Mouse (Mus musculus): ENCODE data around the gene B4galnt1. TPM values are rescaled to one million over a fixed set of nuclear protein-coding genes. Genes with fewer than 3 reads are reported as not detected.
A peak's percentile ranks its signal among the peaks of the same experiment; 100 is the strongest.

The B4galnt1 gene
- polyA plus RNA-seq, 1 experiment: 196 TPM

DNA sequence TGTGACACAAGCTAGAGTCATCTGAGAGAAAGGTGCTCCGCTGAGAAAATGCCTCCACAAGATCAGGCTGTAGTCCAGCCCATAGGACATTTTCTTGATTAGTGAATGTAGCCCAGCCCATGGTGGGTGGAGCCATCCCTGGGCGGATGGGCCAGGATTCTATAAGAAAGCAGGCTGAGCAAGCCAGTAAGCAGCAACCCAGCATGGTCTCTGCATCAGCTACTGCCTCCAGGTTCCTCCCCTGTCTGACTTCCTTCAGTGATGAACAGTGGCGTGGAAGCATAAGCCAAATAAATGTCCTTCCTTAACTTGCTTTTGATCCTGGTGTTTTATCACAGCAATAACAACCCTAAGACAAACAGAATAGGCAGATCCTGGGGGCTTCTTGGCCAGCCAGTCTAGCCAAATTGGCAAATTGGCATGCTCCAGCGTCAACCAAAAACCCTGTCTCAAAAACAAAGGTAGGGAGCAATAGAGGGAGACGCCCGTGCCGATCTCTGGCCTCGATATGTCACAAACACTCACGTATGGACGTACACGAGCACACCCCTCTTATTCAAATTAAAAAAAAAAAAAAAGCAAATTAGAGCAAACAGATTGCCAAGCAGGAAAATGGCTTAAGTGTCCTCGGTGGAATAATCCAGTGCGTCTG is 42.1 kb upstream of the B4galnt1 start:
- DNase-seq: no peak
- Histone ChIP-seq H3K27me3 (ENCODE audit: control insufficient read depth, insufficient read depth, low read length) (no peaks in the 10 kb centered on the region), H3K27ac (ENCODE audit: control insufficient read depth, insufficient read depth, low read length) (no peak overlapping the region), H3K4me1 (replicated peaks; ENCODE audit: control insufficient read depth, insufficient read depth, low read length) (peaks cover 6% of the 10 kb centered on the region), H3K4me3 (ENCODE audit: control insufficient read depth, insufficient read depth, low read length) (no peak overlapping the region), H3K36me3 (ENCODE audit: control insufficient read depth, insufficient read depth, low read length) (peaks cover 10% of the 10 kb centered on the region)
- TF ChIP-seq CTCF (IDR thresholded peaks at IDR 0.05; ENCODE audit: borderline replicate concordance, control insufficient read depth, extremely low read depth, insufficient read depth, low read length, poor library complexity) (no peak), POLR2A (IDR thresholded peaks at IDR 0.05; ENCODE audit: control insufficient read depth, extremely low read depth, insufficient read depth, low read length, poor library complexity) (no peak)
- 64% methylated on average over 13 of the region's 13 CpGs for WGBS

- no peak overlapping the region for H3K4me3 ChIP-seq (ENCODE audit: control insufficient read depth, insufficient read depth, low read length)
These were observed 41.6 kb upstream of the B4galnt1 start for GRCm38 (mm10) chr10:127123436-127123805.

GRCm38 (mm10) chr10:127125210-127126001 is 39.6 kb upstream of the B4galnt1 start:
- peaks cover 3% of the 10 kb centered on the region for H3K4me1 ChIP-seq (replicated peaks; ENCODE audit: control insufficient read depth, insufficient read depth, low read length)
- no peaks in the 10 kb centered on the region for H3K36me3 ChIP-seq (ENCODE audit: control insufficient read depth, insufficient read depth, low read length)
- H3K4me3 ChIP-seq (ENCODE audit: control insufficient read depth, insufficient read depth, low read length): no peak overlapping the region
- 54% methylated on average over 9 of the region's 9 CpGs for WGBS
- peak; percentile 49 for DNase-seq
- H3K27me3 ChIP-seq (ENCODE audit: control insufficient read depth, insufficient read depth, low read length): no peaks in the 10 kb centered on the region
- no peak overlapping the region for H3K27ac ChIP-seq (ENCODE audit: control insufficient read depth, insufficient read depth, low read length)
- TF ChIP-seq CTCF (IDR thresholded peaks at IDR 0.05; ENCODE audit: borderline replicate concordance, control insufficient read depth, extremely low read depth, insufficient read depth, low read length, poor library complexity): peak; percentile 18; the same call in 1 of the 2 replicates
- TF ChIP-seq POLR2A (IDR thresholded peaks at IDR 0.05; ENCODE audit: control insufficient read depth, extremely low read depth, insufficient read depth, low read length, poor library complexity): no peak

More at GRCm38 (mm10) chr10:127123436-127123805, 41.6 kb upstream of the B4galnt1 start:
- Histone ChIP-seq H3K27me3 (ENCODE audit: control insufficient read depth, insufficient read depth, low read length) (no peaks in the 10 kb centered on the region), H3K4me1 (replicated peaks; ENCODE audit: control insufficient read depth, insufficient read depth, low read length) (peaks cover 6% of the 10 kb centered on the region), H3K36me3 (ENCODE audit: control insufficient read depth, insufficient read depth, low read length) (peaks cover 6% of the 10 kb centered on the region), H3K27ac (ENCODE audit: control insufficient read depth, insufficient read depth, low read length) (no peak overlapping the region)
- 48% methylated on average over 4 of the region's 4 CpGs for WGBS
- DNase-seq: peak; percentile 60
- TF ChIP-seq POLR2A (IDR thresholded peaks at IDR 0.05; ENCODE audit: control insufficient read depth, extremely low read depth, insufficient read depth, low read length, poor library complexity) (no peak), CTCF (IDR thresholded peaks at IDR 0.05; ENCODE audit: borderline replicate concordance, control insufficient read depth, extremely low read depth, insufficient read depth, low read length, poor library complexity) (no peak)

DNA sequence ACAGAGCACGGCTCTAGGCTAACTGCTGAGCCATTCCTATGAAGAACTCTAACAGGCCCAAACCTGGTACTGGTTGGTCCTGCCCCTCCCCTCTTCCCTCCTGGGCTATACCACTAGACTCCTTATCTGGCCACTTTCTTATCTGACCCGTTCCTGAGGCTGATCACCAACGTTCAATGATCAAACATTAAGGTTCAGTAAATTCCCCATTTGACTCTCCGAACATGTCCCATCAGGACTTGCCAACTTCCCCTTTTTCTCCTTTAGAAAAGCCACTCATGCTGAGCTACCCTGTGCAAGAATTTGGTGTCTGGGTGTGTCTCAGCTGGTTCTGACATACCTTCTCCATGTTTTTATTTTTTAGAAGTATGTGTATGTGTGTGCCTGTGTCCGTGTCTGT is 38.4 kb upstream of the B4galnt1 start:
- TF ChIP-seq POLR2A (IDR thresholded peaks at IDR 0.05; ENCODE audit: control insufficient read depth, extremely low read depth, insufficient read depth, low read length, poor library complexity): no peak
- TF ChIP-seq CTCF (IDR thresholded peaks at IDR 0.05; ENCODE audit: borderline replicate concordance, control insufficient read depth, extremely low read depth, insufficient read depth, low read length, poor library complexity): no peak
- DNase-seq: no peak
- Histone ChIP-seq H3K27me3 (ENCODE audit: control insufficient read depth, insufficient read depth, low read length) (no peaks in the 10 kb centered on the region), H3K27ac (ENCODE audit: control insufficient read depth, insufficient read depth, low read length) (no peak overlapping the region), H3K4me1 (replicated peaks; ENCODE audit: control insufficient read depth, insufficient read depth, low read length) (no peaks in the 10 kb centered on the region; the same call in 1 of the 2 replicates), H3K36me3 (ENCODE audit: control insufficient read depth, insufficient read depth, low read length) (no peaks in the 10 kb centered on the region), H3K4me3 (ENCODE audit: control insufficient read depth, insufficient read depth, low read length) (no peak overlapping the region)
- 55% methylated on average over 5 of the region's 5 CpGs for WGBS

- H3K4me3 ChIP-seq (ENCODE audit: control insufficient read depth, insufficient read depth, low read length): no peak overlapping the region
- H3K4me1 ChIP-seq (replicated peaks; ENCODE audit: control insufficient read depth, insufficient read depth, low read length): no peaks in the 10 kb centered on the region; the same call in 1 of the 2 replicates
- no peak for TF ChIP-seq CTCF (IDR thresholded peaks at IDR 0.05; ENCODE audit: borderline replicate concordance, control insufficient read depth, extremely low read depth, insufficient read depth, low read length, poor library complexity)
- no peak for TF ChIP-seq POLR2A (IDR thresholded peaks at IDR 0.05; ENCODE audit: control insufficient read depth, extremely low read depth, insufficient read depth, low read length, poor library complexity)
- no peak for DNase-seq
- no peaks in the 10 kb centered on the region for H3K36me3 ChIP-seq (ENCODE audit: control insufficient read depth, insufficient read depth, low read length)
- 82% methylated on average over 7 of the region's 7 CpGs for WGBS
- no peak overlapping the region for H3K27ac ChIP-seq (ENCODE audit: control insufficient read depth, insufficient read depth, low read length)
- no peaks in the 10 kb centered on the region for H3K27me3 ChIP-seq (ENCODE audit: control insufficient read depth, insufficient read depth, low read length)
These were observed 37.2 kb upstream of the B4galnt1 start for GRCm38 (mm10) chr10:127127711-127128279.

DNA sequence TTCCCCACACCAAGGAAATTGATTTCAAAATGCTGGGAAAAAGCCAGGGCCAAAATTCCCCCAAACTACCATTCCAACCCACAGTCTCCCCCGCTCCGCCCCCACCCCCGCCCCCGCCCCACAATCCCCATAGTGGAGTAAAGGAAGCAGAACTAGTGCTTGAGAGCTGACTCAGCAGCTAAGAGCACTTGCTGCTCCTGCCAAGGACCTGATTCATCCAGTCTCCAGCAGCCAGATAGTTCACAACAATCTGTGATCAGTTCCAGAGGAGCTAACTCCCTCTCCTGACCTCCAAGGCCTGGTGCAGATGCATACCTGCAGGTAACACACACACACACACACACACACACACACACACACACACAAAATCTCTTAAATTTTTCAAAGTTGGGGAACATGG is 35.6 kb upstream of the B4galnt1 start:
- Histone ChIP-seq H3K4me3 (ENCODE audit: control insufficient read depth, insufficient read depth, low read length) (no peak overlapping the region), H3K36me3 (ENCODE audit: control insufficient read depth, insufficient read depth, low read length) (no peaks in the 10 kb centered on the region), H3K27ac (ENCODE audit: control insufficient read depth, insufficient read depth, low read length) (no peak overlapping the region), H3K4me1 (replicated peaks; ENCODE audit: control insufficient read depth, insufficient read depth, low read length) (no peaks in the 10 kb centered on the region; the same call in 1 of the 2 replicates), H3K27me3 (ENCODE audit: control insufficient read depth, insufficient read depth, low read length) (no peaks in the 10 kb centered on the region)
- TF ChIP-seq CTCF (IDR thresholded peaks at IDR 0.05; ENCODE audit: borderline replicate concordance, control insufficient read depth, extremely low read depth, insufficient read depth, low read length, poor library complexity): no peak
- no peak for TF ChIP-seq POLR2A (IDR thresholded peaks at IDR 0.05; ENCODE audit: control insufficient read depth, extremely low read depth, insufficient read depth, low read length, poor library complexity)
- DNase-seq: no peak
- WGBS: 57% methylated on average over 4 of the region's 4 CpGs

All from thymus, adult 2 months (tissue).